Mouse (Mus musculus): ENCODE data around the gene Klrb1f.
A peak's percentile ranks its signal among the peaks of the same experiment; 100 is the strongest.
"Not testable (repeated sequence)": the region's sequence is repeated elsewhere in the genome, so short reads cannot be mapped to it uniquely, and the experiment has no call there.

Klrb1f gene

GRCm38 (mm10) chr6:129045601-129046000 lies at the start of gene Klrb1f:
Gene Klrb1f, plus strand, starts transcription at chr6:129045901.
- no peak for DNase-seq

- DNase-seq = no peak
Measured at GRCm38 (mm10) chr6:128996054-128996767, 49.5 kb upstream of the Klrb1f start.

- DNase-seq = peak; percentile 17
Measured at GRCm38 (mm10) chr6:128996768-128997442, 48.8 kb upstream of the Klrb1f start.

GRCm38 (mm10) chr6:129001392-129001791 lies 44.3 kb upstream of the Klrb1f start:
- DNase-seq = no peak

- no peak for DNase-seq
Measured at GRCm38 (mm10) chr6:129008552-129008951, 37.1 kb upstream of the Klrb1f start.

- DNase-seq = not testable (repeated sequence)
Measured at GRCm38 (mm10) chr6:129009846-129010504, 35.7 kb upstream of the Klrb1f start.

GRCm38 (mm10) chr6:129010505-129010873 lies 35.2 kb upstream of the Klrb1f start:
- DNase-seq = no peak

GRCm38 (mm10) chr6:129012012-129012411 lies 33.7 kb upstream of the Klrb1f start:
- not testable (repeated sequence) for DNase-seq

GRCm38 (mm10) chr6:129012966-129013365 lies 32.7 kb upstream of the Klrb1f start:
- no peak for DNase-seq

- no peak for DNase-seq
Measured at GRCm38 (mm10) chr6:129013762-129014276, 31.9 kb upstream of the Klrb1f start.

GRCm38 (mm10) chr6:129014399-129014798 lies 31.3 kb upstream of the Klrb1f start:
- no peak for DNase-seq

- no peak for DNase-seq
Measured at GRCm38 (mm10) chr6:129027451-129028248, 18.1 kb upstream of the Klrb1f start.

- DNase-seq = no peak
Measured at GRCm38 (mm10) chr6:129030175-129030824, 15.4 kb upstream of the Klrb1f start.

GRCm38 (mm10) chr6:129030964-129031363 lies 14.7 kb upstream of the Klrb1f start:
- no peak for DNase-seq

- peak; percentile 26 for DNase-seq
Measured at GRCm38 (mm10) chr6:129033397-129033796, 12.3 kb upstream of the Klrb1f start.

GRCm38 (mm10) chr6:129035017-129035416 lies 10.7 kb upstream of the Klrb1f start:
- DNase-seq = no peak

- DNase-seq = no peak
Measured at GRCm38 (mm10) chr6:129036326-129036725, 9.4 kb upstream of the Klrb1f start.

- DNase-seq = no peak
Measured at GRCm38 (mm10) chr6:129036890-129037463, 8.7 kb upstream of the Klrb1f start.

GRCm38 (mm10) chr6:129041470-129041869 lies 4.2 kb upstream of the Klrb1f start:
- no peak for DNase-seq

GRCm38 (mm10) chr6:129042470-129042869 lies 3.2 kb upstream of the Klrb1f start:
- DNase-seq = no peak

GRCm38 (mm10) chr6:129048381-129048780 lies 2.7 kb downstream of the Klrb1f start:
- no peak for DNase-seq
